Mouse (Mus musculus) liver, embryonic 14.5 days (tissue): Measurements from ENCODE around the gene Eps8.

Source experiments
- CTCF ChIP-seq: IDR thresholded peaks from 2 replicates; pipeline ENCODE4 v1.5.1; 2016; ENCODE audit warnings: antibody characterized with exemption, low read depth, control low read depth
- EP300 ChIP-seq: IDR thresholded peaks from 2 replicates; pipeline ENCODE4 v1.6.1; 2016; ENCODE audit warnings: antibody characterized with exemption, low read depth

DNA sequence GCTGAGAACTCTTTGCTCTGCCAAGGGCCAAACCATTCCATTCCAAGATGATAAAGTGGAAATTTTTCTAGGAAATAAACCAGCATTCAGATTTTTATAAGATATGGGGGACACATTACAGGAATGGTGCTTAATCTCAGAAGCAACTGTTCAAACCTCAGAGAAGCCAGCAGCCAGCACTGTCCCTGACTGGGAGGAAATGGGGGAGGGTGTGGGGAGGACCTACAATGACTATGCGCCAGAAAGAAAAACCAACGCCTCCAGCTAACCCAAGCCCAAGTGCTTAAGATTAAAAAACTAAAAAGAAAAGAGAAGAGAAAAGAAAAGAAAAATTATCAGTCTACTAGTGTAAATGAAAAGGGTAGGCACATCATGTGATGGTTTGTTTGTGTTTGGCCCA lies 97.0 kb downstream of the Eps8 start:
- no peak for TF ChIP-seq CTCF
- TF ChIP-seq EP300, result no peak
